Mouse (Mus musculus): ENCODE measurements around the gene Ipo8.

DNA sequence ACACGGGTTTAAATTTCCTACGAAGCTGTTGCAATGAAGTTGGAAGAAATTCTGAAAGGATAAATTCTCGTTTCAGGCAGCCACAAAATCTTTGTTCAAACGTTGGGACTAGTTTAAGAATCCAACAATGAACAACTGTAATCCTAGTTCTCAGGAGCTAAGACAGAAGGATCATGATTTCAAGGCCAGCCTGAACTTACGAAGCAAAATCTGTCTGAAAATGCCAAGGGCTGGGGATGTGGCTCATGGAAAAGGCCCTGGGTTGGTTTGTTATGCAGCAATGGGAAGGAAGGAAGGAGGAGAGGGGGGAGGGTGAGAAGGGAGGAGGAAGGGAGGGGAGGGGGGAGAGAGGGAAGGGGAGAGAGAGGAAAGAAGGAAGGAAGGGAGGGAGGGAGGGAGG, 14.5 kb downstream of the Ipo8 start:
- TF ChIP-seq EP300 (IDR thresholded peaks at IDR 0.05; ENCODE audit: low read depth) (no peak), CTCF (IDR thresholded peaks at IDR 0.05; ENCODE audit: low read depth) (no peak)

All from heart, postnatal 0 days (tissue).